Mouse (Mus musculus): Measurements from ENCODE around the gene Pithd1.

- TF ChIP-seq POLR2A (IDR thresholded peaks at IDR 0.05; ENCODE audit: control insufficient read depth, extremely low read depth, insufficient read depth, low read length, poor library complexity): no peak
- no peak for TF ChIP-seq CTCF (IDR thresholded peaks at IDR 0.05; ENCODE audit: borderline replicate concordance, control insufficient read depth, extremely low read depth, insufficient read depth, low read length, poor library complexity)
Measured at GRCm38 (mm10) chr4:135986301-135986942, 642 bp downstream of the Pithd1 start.
